Mouse (Mus musculus): ENCODE data around the gene Etl4. TPM values are rescaled to one million over a fixed set of nuclear protein-coding genes. Genes with fewer than 3 reads are reported as not detected.

Etl4 gene
- polyA plus RNA-seq, 1 experiment from 2014 or later = 1.5 TPM

GRCm38 (mm10) chr2:20523636-20524035 is 614.1 kb downstream of the Etl4 start:
- DNase-seq (no peak), ATAC-seq (no peak)
- WGBS (ENCODE audit: insufficient replicate concordance) = 71% methylated on average over 3 of the region's 3 CpGs
- H3K9ac ChIP-seq (replicated peaks) = no peak overlapping the region
- no peaks in the 10 kb centered on the region for H3K36me3 ChIP-seq (replicated peaks; ENCODE audit: insufficient read depth, low read length)
- H3K27me3 ChIP-seq (ENCODE audit: insufficient read depth, low read length) = no peaks in the 10 kb centered on the region
- H3K4me1 ChIP-seq (ENCODE audit: insufficient read depth) = peaks cover 8% of the 10 kb centered on the region
- H3K9me3 ChIP-seq (ENCODE audit: low read length) = no peaks in the 10 kb centered on the region
- no peak overlapping the region for H3K4me2 ChIP-seq (ENCODE audit: low read depth, low read length)
- H3K4me3 ChIP-seq (ENCODE audit: low read depth, low read length) = no peak overlapping the region
- H3K27ac ChIP-seq (ENCODE audit: low read depth) = no peak overlapping the region
- TF ChIP-seq EP300 (IDR thresholded peaks at IDR 0.05; ENCODE audit: low read depth) = no peak
- TF ChIP-seq CTCF (IDR thresholded peaks at IDR 0.05; ENCODE audit: low read depth) = no peak

DNA sequence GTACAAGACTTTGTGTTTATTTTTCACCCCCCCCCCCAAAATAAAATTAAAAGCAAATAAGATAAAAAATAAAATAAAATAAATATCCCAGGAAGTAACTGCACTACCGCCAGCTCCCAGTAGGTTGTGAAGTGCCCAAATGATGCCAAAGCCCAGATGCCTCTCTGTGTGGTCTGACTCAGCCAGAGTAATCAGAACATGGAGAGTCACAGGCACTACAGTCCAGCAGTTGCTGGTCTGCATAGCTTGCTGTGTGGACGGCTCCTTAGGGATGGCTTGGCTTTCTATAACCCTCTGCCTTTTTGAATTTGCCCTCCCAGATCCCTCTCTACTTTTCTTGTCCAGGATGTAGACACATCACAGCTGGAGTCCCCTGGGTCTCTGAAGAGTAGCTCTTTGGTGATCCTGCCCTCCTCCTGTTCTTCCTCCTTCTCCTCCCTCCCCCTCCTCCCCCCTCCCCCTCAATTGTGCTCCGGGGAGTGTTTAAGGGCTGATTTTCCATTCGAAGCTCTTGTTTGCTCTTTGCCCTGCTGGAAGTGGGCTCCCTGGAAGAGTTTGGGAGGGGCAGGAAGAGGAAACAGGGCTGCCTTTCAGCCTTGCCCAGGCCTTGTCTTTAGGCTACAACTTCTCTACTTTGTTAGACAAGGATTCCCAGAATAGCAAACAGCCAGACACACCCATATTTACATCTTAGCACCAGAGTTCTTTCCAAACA is 616.5 kb downstream of the Etl4 start:
- no peak overlapping the region for H3K9ac ChIP-seq (replicated peaks)
- DNase-seq = no peak
- peaks cover 5% of the 10 kb centered on the region; the same call in 1 of the 2 replicates for H3K4me1 ChIP-seq (ENCODE audit: insufficient read depth)
- TF ChIP-seq CTCF (IDR thresholded peaks at IDR 0.05; ENCODE audit: low read depth) = peak; percentile 19
- TF ChIP-seq EP300 (IDR thresholded peaks at IDR 0.05; ENCODE audit: low read depth) = no peak
- no peak for ATAC-seq
- no peaks in the 10 kb centered on the region for H3K9me3 ChIP-seq (ENCODE audit: low read length)
- H3K27me3 ChIP-seq (ENCODE audit: insufficient read depth, low read length) = no peaks in the 10 kb centered on the region
- H3K4me3 ChIP-seq (ENCODE audit: low read depth, low read length) = no peak overlapping the region
- no peaks in the 10 kb centered on the region for H3K36me3 ChIP-seq (replicated peaks; ENCODE audit: insufficient read depth, low read length)
- H3K4me2 ChIP-seq (ENCODE audit: low read depth, low read length) = no peak overlapping the region
- no peak overlapping the region for H3K27ac ChIP-seq (ENCODE audit: low read depth)
- 49% methylated on average over 4 of the region's 4 CpGs for WGBS (ENCODE audit: insufficient replicate concordance)

GRCm38 (mm10) chr2:20526856-20527255 is 617.3 kb downstream of the Etl4 start:
- H3K4me3 ChIP-seq (ENCODE audit: low read depth, low read length) = no peak overlapping the region
- H3K36me3 ChIP-seq (replicated peaks; ENCODE audit: insufficient read depth, low read length) = no peaks in the 10 kb centered on the region
- no peak overlapping the region for H3K9ac ChIP-seq (replicated peaks)
- DNase-seq (no peak), ATAC-seq (no peak)
- H3K27ac ChIP-seq (ENCODE audit: low read depth) = no peak overlapping the region
- H3K9me3 ChIP-seq (ENCODE audit: low read length) = no peaks in the 10 kb centered on the region
- peaks cover 2% of the 10 kb centered on the region; the same call in 1 of the 2 replicates for H3K4me1 ChIP-seq (ENCODE audit: insufficient read depth)
- WGBS (ENCODE audit: insufficient replicate concordance) = 87% methylated on average over 3 of the region's 3 CpGs
- no peaks in the 10 kb centered on the region for H3K27me3 ChIP-seq (ENCODE audit: insufficient read depth, low read length)
- H3K4me2 ChIP-seq (ENCODE audit: low read depth, low read length) = no peak overlapping the region
- TF ChIP-seq EP300 (IDR thresholded peaks at IDR 0.05; ENCODE audit: low read depth) = no peak
- no peak for TF ChIP-seq CTCF (IDR thresholded peaks at IDR 0.05; ENCODE audit: low read depth)

DNA sequence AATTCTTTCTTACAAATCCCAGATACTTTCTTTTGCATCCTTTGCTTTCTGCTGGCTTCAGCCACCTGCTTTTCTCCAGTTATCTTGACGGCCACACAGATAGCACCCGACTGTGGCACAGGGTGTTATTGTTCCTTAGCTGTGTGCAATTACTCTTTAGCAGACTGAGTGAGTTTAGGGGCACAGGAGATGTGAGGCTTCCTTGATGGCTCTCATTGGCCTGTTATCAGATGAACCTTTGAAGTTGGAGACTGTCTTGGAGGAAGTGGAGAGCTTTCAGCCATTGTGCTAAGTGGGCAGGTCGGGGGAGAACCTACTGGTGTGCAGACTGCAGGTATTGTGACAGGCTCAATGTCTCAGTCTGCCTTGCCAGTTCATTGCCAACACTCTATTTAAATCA is 623.0 kb downstream of the Etl4 start:
- Histone ChIP-seq H3K4me3 (ENCODE audit: low read depth, low read length) (no peak overlapping the region), H3K9ac (replicated peaks) (no peak overlapping the region), H3K9me3 (ENCODE audit: low read length) (no peaks in the 10 kb centered on the region), H3K4me2 (ENCODE audit: low read depth, low read length) (no peak overlapping the region), H3K27ac (ENCODE audit: low read depth) (no peak overlapping the region), H3K36me3 (replicated peaks; ENCODE audit: insufficient read depth, low read length) (no peaks in the 10 kb centered on the region), H3K27me3 (ENCODE audit: insufficient read depth, low read length) (no peaks in the 10 kb centered on the region), H3K4me1 (ENCODE audit: insufficient read depth) (no peaks in the 10 kb centered on the region)
- TF ChIP-seq CTCF (IDR thresholded peaks at IDR 0.05; ENCODE audit: low read depth) (no peak), EP300 (IDR thresholded peaks at IDR 0.05; ENCODE audit: low read depth) (no peak)
- WGBS (ENCODE audit: insufficient replicate concordance) = 19% methylated on average over 3 of the region's 3 CpGs
- ATAC-seq (no peak), DNase-seq (no peak)

- Histone ChIP-seq H3K4me2 (ENCODE audit: low read depth, low read length) (no peak overlapping the region), H3K4me3 (ENCODE audit: low read depth, low read length) (no peak overlapping the region), H3K36me3 (replicated peaks; ENCODE audit: insufficient read depth, low read length) (no peaks in the 10 kb centered on the region), H3K9ac (replicated peaks) (no peak overlapping the region), H3K27ac (ENCODE audit: low read depth) (no peak overlapping the region), H3K27me3 (ENCODE audit: insufficient read depth, low read length) (no peaks in the 10 kb centered on the region), H3K4me1 (ENCODE audit: insufficient read depth) (peaks cover 4% of the 10 kb centered on the region; the same call in 1 of the 2 replicates), H3K9me3 (ENCODE audit: low read length) (no peaks in the 10 kb centered on the region)
- WGBS (ENCODE audit: insufficient replicate concordance) = 75% methylated on average over 6 of the region's 6 CpGs
- no peak for ATAC-seq
- no peak for TF ChIP-seq CTCF (IDR thresholded peaks at IDR 0.05; ENCODE audit: low read depth)
- no peak for TF ChIP-seq EP300 (IDR thresholded peaks at IDR 0.05; ENCODE audit: low read depth)
- DNase-seq = no peak
These were observed 628.2 kb downstream of the Etl4 start for GRCm38 (mm10) chr2:20537785-20538184.

DNA sequence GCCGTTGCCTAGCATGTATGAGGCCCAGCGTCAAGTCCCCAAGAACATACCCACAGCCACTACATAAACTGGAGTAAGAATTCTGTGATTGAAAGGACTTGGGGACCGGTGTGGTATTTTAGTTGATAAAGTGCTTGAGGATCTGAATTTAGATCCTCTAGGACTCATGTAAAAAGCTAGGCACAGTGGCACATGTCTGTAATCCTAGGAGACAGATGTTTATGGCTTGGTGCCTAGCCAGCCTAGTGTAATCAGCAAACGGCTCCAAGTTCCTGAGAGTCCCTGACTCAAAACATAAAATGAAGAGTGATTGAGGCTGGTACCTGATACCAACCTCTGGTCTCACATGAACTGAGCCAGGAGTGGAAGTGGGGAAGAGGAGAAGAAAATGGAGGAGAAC is 629.3 kb downstream of the Etl4 start:
- H3K36me3 ChIP-seq (replicated peaks; ENCODE audit: insufficient read depth, low read length) = no peaks in the 10 kb centered on the region
- H3K27me3 ChIP-seq (ENCODE audit: insufficient read depth, low read length) = no peaks in the 10 kb centered on the region
- 70% methylated on average over 4 of the region's 4 CpGs for WGBS (ENCODE audit: insufficient replicate concordance)
- no peaks in the 10 kb centered on the region for H3K9me3 ChIP-seq (ENCODE audit: low read length)
- H3K4me2 ChIP-seq (ENCODE audit: low read depth, low read length) = no peak overlapping the region
- no peak for DNase-seq
- TF ChIP-seq CTCF (IDR thresholded peaks at IDR 0.05; ENCODE audit: low read depth) (no peak), EP300 (IDR thresholded peaks at IDR 0.05; ENCODE audit: low read depth) (no peak)
- no peak overlapping the region for H3K4me3 ChIP-seq (ENCODE audit: low read depth, low read length)
- H3K4me1 ChIP-seq (ENCODE audit: insufficient read depth) = peaks cover 4% of the 10 kb centered on the region; the same call in 1 of the 2 replicates
- no peak overlapping the region for H3K27ac ChIP-seq (ENCODE audit: low read depth)
- ATAC-seq = no peak
- no peak overlapping the region for H3K9ac ChIP-seq (replicated peaks)

Data from liver, postnatal 0 days (tissue).